Mouse (Mus musculus): Measurements from ENCODE around the gene Astn2. TPM values are rescaled to one million over a fixed set of nuclear protein-coding genes. Genes with fewer than 3 reads are reported as not detected.

The Astn2 gene
- polyA plus RNA-seq, 2 experiments from 2014 or later, result not detected

- no peak for ATAC-seq
Measured at GRCm38 (mm10) chr4:66158714-66159113, 245.7 kb downstream of the Astn2 start.

- no peak for ATAC-seq
Measured at GRCm38 (mm10) chr4:66157439-66158113, 246.8 kb downstream of the Astn2 start.

- ATAC-seq, result no peak
Measured at GRCm38 (mm10) chr4:66146546-66146945, 257.9 kb downstream of the Astn2 start.

GRCm38 (mm10) chr4:66126181-66126580 is 278.2 kb downstream of the Astn2 start:
- ATAC-seq, result no peak

GRCm38 (mm10) chr4:66122766-66123358 is 281.5 kb downstream of the Astn2 start:
- no peak for ATAC-seq

- no peak for ATAC-seq
Measured at GRCm38 (mm10) chr4:66114243-66114642, 290.2 kb downstream of the Astn2 start.

- no peak for ATAC-seq
Measured at GRCm38 (mm10) chr4:66102037-66102436, 302.4 kb downstream of the Astn2 start.

- ATAC-seq, result no peak
Measured at GRCm38 (mm10) chr4:66097629-66098028, 306.8 kb downstream of the Astn2 start.

GRCm38 (mm10) chr4:66096104-66096503 is 308.3 kb downstream of the Astn2 start:
- no peak for ATAC-seq

- ATAC-seq, result no peak
Measured at GRCm38 (mm10) chr4:66057161-66057560, 347.2 kb downstream of the Astn2 start.

- ATAC-seq, result no peak
Measured at GRCm38 (mm10) chr4:66055690-66056089, 348.7 kb downstream of the Astn2 start.

- no peak for ATAC-seq
Measured at GRCm38 (mm10) chr4:66043014-66043672, 361.3 kb downstream of the Astn2 start.

- no peak for ATAC-seq
Measured at GRCm38 (mm10) chr4:66033826-66034225, 370.6 kb downstream of the Astn2 start.

- ATAC-seq, result no peak
Measured at GRCm38 (mm10) chr4:66031320-66031870, 373.0 kb downstream of the Astn2 start.

- no peak for ATAC-seq
Measured at GRCm38 (mm10) chr4:66029901-66030300, 374.5 kb downstream of the Astn2 start.

GRCm38 (mm10) chr4:66027866-66028265 is 376.5 kb downstream of the Astn2 start:
- ATAC-seq, result no peak

- ATAC-seq, result no peak
Measured at GRCm38 (mm10) chr4:66025393-66026062, 378.9 kb downstream of the Astn2 start.

- no peak for ATAC-seq
Measured at GRCm38 (mm10) chr4:66002936-66003335, 401.5 kb downstream of the Astn2 start.

GRCm38 (mm10) chr4:65983643-65984042 is 420.8 kb downstream of the Astn2 start:
- no peak for ATAC-seq

GRCm38 (mm10) chr4:65982882-65983281 is 421.5 kb downstream of the Astn2 start:
- ATAC-seq, result no peak

- no peak for ATAC-seq
Measured at GRCm38 (mm10) chr4:65976251-65976650, 428.2 kb downstream of the Astn2 start.

- no peak for ATAC-seq
Measured at GRCm38 (mm10) chr4:65972395-65972794, 432.0 kb downstream of the Astn2 start.

- ATAC-seq, result no peak
Measured at GRCm38 (mm10) chr4:65969318-65969717, 435.1 kb downstream of the Astn2 start.

Measured in activated CD4-positive, CD25-positive, alpha-beta regulatory T cell, adult 4 months (primary cell).